Comparison of ENCODE assay signal across 8 mouse cellular contexts in genomic region chr7:60003921-60004605, GRCm38 (mm10). TPM values are rescaled to one million over a fixed set of nuclear protein-coding genes. Genes with fewer than 3 reads are reported as not detected.
DNase-seq lines count a peak whose midpoint lies in the region; ATAC-seq and TF ChIP-seq lines count a peak whose summit lies in the region.
"Had no signal": no experiment of that assay in that cellular context is flagged by ENCODE, and none has a peak within 500 bp of the region (broad histone marks: within the 10 kb centered on the region; RNA-seq: fewer than 3 reads in every experiment).

No protein-coding gene starts in this region.

- peak overlapping the region; percentile 62 for H3K4me2 ChIP-seq in lung, embryonic 14.5 days

- WGBS in forebrain, embryonic 10.5 days, result 40% methylated on average over 22 of the region's 22 CpGs
- WGBS in lung, embryonic 14.5 days, result 47% methylated on average over 22 of the region's 22 CpGs

- H3K9ac ChIP-seq in lung, embryonic 14.5 days, result peak overlapping the region; percentile 57

- peak; percentile 27 to 32; a peak in 2 of 4 replicates for ATAC-seq in hematopoietic stem cell, adult 5-6 weeks (replicated peaks in 1 of 2; ENCODE audit: insufficient read depth in 1 of 2, low FRiP score in 2 of 2, low TSS enrichment in 1 of 2, low read depth in 1 of 2, poor library complexity in 2 of 2, severe bottlenecking in 2 of 2)
- peak; percentile 92 for ATAC-seq in lung, embryonic 14.5 days (ENCODE audit: insufficient read depth)

- no peak for TF ChIP-seq POLR2A in brain, embryonic 14.5 days (IDR thresholded peaks at IDR 0.05; ENCODE audit: borderline replicate concordance, extremely low read depth, insufficient read depth, insufficient read length, poor library complexity, severe bottlenecking)

- no peak for TF ChIP-seq CTCF in brain, embryonic 14.5 days (IDR thresholded peaks at IDR 0.05; ENCODE audit: borderline replicate concordance, extremely low read depth, insufficient read depth, insufficient read length)
- TF ChIP-seq CTCF in lung, embryonic 14.5 days (IDR thresholded peaks at IDR 0.05; ENCODE audit: low read depth), result no peak

- peaks cover 6% of the 10 kb centered on the region; the same call in 1 of the 2 replicates for H3K4me1 ChIP-seq in forebrain, embryonic 10.5 days
- no peaks in the 10 kb centered on the region for H3K4me1 ChIP-seq in lung, embryonic 14.5 days (ENCODE audit: insufficient read depth)

- H3K27me3 ChIP-seq in forebrain, embryonic 10.5 days (ENCODE audit: poor library complexity, severe bottlenecking), result no peaks in the 10 kb centered on the region
- no peaks in the 10 kb centered on the region for H3K27me3 ChIP-seq in lung, embryonic 14.5 days (ENCODE audit: insufficient read depth, low read length)

- DNase-seq in NIH3T3 (ENCODE audit: low read depth), result peak; percentile 3
- DNase-seq in brain, embryonic 14.5 days (ENCODE audit: low read depth), result peak; percentile 87
- peak; percentile 75 for DNase-seq in forebrain, embryonic 10.5 days (ENCODE audit: extremely low spot score, low spot score)
- peak; percentile 29 for DNase-seq in layer of hippocampus, adult 9-11 months
- peak; percentile 57 for DNase-seq in lung, embryonic 14.5 days
- DNase-seq in right cerebral cortex, postnatal 10 days (ENCODE audit: low spot score in 2 of 2), result peak; percentile 72 to 73

- peak overlapping the region; percentile 59 for H3K4me3 ChIP-seq in forebrain, embryonic 10.5 days
- H3K4me3 ChIP-seq in lung, embryonic 14.5 days (ENCODE audit: low read depth, low read length), result peak overlapping the region; percentile 52

- peaks cover 24% of the 10 kb centered on the region for H3K9me3 ChIP-seq in forebrain, embryonic 10.5 days
- peaks cover 23% of the 10 kb centered on the region; the same call in 1 of the 2 replicates for H3K9me3 ChIP-seq in lung, embryonic 14.5 days (ENCODE audit: low read depth, low read length)

- H3K36me3 ChIP-seq in forebrain, embryonic 10.5 days (replicated peaks), result no peaks in the 10 kb centered on the region
- H3K36me3 ChIP-seq in lung, embryonic 14.5 days (ENCODE audit: insufficient read depth), result no peaks in the 10 kb centered on the region

- peak overlapping the region; percentile 87 for H3K27ac ChIP-seq in forebrain, embryonic 10.5 days
- peak overlapping the region; percentile 63; the same call in 1 of the 2 replicates for H3K27ac ChIP-seq in lung, embryonic 14.5 days (ENCODE audit: low read depth)
- H3K27ac ChIP-seq: macrophage had no signal

RNA-seq across cellular contexts. Expression of gene Snurf, which starts 0.8 kb away (rescaled TPM):
- polyA plus RNA-seq in brain, embryonic 14.5 days (2012; rRNA removed), result not detected in 2 replicates
- 61.2 and 84.4 TPM in 2 replicates for polyA plus RNA-seq in forebrain, embryonic 10.5 days (2016; fragmentation: Nextera tagmentation; extraction: Ambion mirVana)
- total RNA-seq in hematopoietic stem cell, adult 5-6 weeks (2017), result not detected in 2 replicates
- 17.4 and 26.6 TPM in 2 replicates for polyA plus RNA-seq in lung, embryonic 14.5 days (2014; fragmentation: Nextera tagmentation; extraction: Ambion mirVana)
- polyA plus RNA-seq: macrophage had no signal

RNA-seq across cellular contexts. Expression of gene Gm38393, which starts 0.8 kb away (rescaled TPM):
- 12.7 and 16.3 TPM in 2 replicates for polyA plus RNA-seq in brain, embryonic 14.5 days (2012; rRNA removed)
- 1.3 and 1.7 TPM in 2 replicates for polyA plus RNA-seq in forebrain, embryonic 10.5 days (2016; fragmentation: Nextera tagmentation; extraction: Ambion mirVana)
- 0.40 TPM in 1 of 2 replicates, not detected in the other for total RNA-seq in hematopoietic stem cell, adult 5-6 weeks (2017)
- 0.55 and 0.63 TPM in 2 replicates for polyA plus RNA-seq in lung, embryonic 14.5 days (2014; fragmentation: Nextera tagmentation; extraction: Ambion mirVana)
- polyA plus RNA-seq: macrophage had no signal

Comparison
In these comparisons a context has a peak if more than half of its experiments do, and no peak if none do; other contexts are left out.
1. Peak in every context shown above with its lines: DNase-seq, ATAC-seq, H3K4me3 ChIP-seq and H3K27ac ChIP-seq.
2. DNase-seq: peak in every context shown above with its lines; median percentile 87 in brain, embryonic 14.5 days; 75 in forebrain, embryonic 10.5 days; 72 in right cerebral cortex, postnatal 10 days; 57 in lung, embryonic 14.5 days; 29 in layer of hippocampus, adult 9-11 months; 3 in NIH3T3.
3. RNA of gene Snurf, which starts 0.8 kb away (polyA plus RNA-seq): 61.2 to 84.4 TPM in forebrain, embryonic 10.5 days and 17.4 to 26.6 TPM in lung, embryonic 14.5 days; not detected in brain, embryonic 14.5 days; every median in the first group is over 10 times any median in the second.